Mouse (Mus musculus) stomach, embryonic 16.5 days (tissue): ENCODE measurements around the gene Ip6k1. TPM values are rescaled to one million over a fixed set of nuclear protein-coding genes. Genes with fewer than 3 reads are reported as not detected.

Source experiments
- ATAC-seq: fragments of 200-750 bp; cut with Nextera tagmentation; 2 replicates; pipeline ENCODE4 v1.8.0; 2017; ENCODE audit warnings: moderate number of reproducible peaks, moderate TSS enrichment; ENCODE audit not compliant: insufficient read depth, low FRiP score
- H3K27ac ChIP-seq: fragments of 300-500 bp; sonication (generic); 2 replicates; pipeline ENCODE4 v1.5.1; 2014; ENCODE audit warnings: low read length
- H3K27me3 ChIP-seq: fragments of 300-500 bp; sonication (generic); 2 replicates; pipeline ENCODE4 v1.6.1; 2014; ENCODE audit warnings: low read length, control low read depth, mixed read lengths; ENCODE audit not compliant: control insufficient read depth, insufficient read depth
- H3K36me3 ChIP-seq: fragments of 300-500 bp; sonication (generic); 2 replicates; pipeline ENCODE4 v1.6.1; 2014; ENCODE audit warnings: low read length; ENCODE audit not compliant: control insufficient read depth, insufficient read depth
- H3K4me1 ChIP-seq: fragments of 300-500 bp; sonication (generic); 2 replicates; pipeline ENCODE4 v1.6.1; 2014; ENCODE audit warnings: low read length, control low read depth, mixed read lengths; ENCODE audit not compliant: control insufficient read depth, insufficient read depth
- H3K4me2 ChIP-seq: fragments of 300-500 bp; sonication (generic); 2 replicates; pipeline ENCODE4 v1.6.1; 2014; ENCODE audit warnings: low read depth, low read length, mixed read lengths
- H3K4me3 ChIP-seq: fragments of 300-500 bp; sonication (generic); replicated peaks from 2 replicates; pipeline ENCODE4 v1.5.1; 2014; ENCODE audit warnings: mild to moderate bottlenecking, low read length
- H3K9ac ChIP-seq: fragments of 300-500 bp; sonication (generic); 2 replicates; pipeline ENCODE4 v1.6.1; 2014; ENCODE audit warnings: low read length
- H3K9me3 ChIP-seq: fragments of 300-500 bp; sonication (generic); replicated peaks from 2 replicates; pipeline ENCODE4 v1.6.1; 2016; ENCODE audit warnings: low read length, control low read depth; ENCODE audit not compliant: control insufficient read depth
- WGBS: fragments of 180-500 bp; shearing (Covaris S2); extraction: QIAGEN DNeasy Blood & Tissue Kit; methylation state at CpG from one replicate; pipeline ENCODE4 v1.1.7; 2014; 5-methylcytosine and 5-hydroxymethylcytosine counted together
- polyA plus RNA-seq: library from polyadenylated mRNA; unstranded; fragments of >200 nt; fragmentation: Nextera tagmentation; extraction: Ambion mirVana; gene quantifications from 2 replicates; pipeline ENCODE4 v1.2.1, GENCODE M21; 2015

Gene Ip6k1
- polyA plus RNA-seq, 1 experiment from 2014 or later, result 50.5 TPM

GRCm38 (mm10) chr9:107978815-107979214 lies 23.5 kb upstream of the Ip6k1 start:
- no peak overlapping the region for H3K9ac ChIP-seq
- no peak overlapping the region for H3K4me3 ChIP-seq
- no peak overlapping the region for H3K27ac ChIP-seq
- 86% methylated on average over 12 of the region's 12 CpGs for WGBS
- peaks cover 41% of the 10 kb centered on the region for H3K4me1 ChIP-seq
- no peaks in the 10 kb centered on the region for H3K9me3 ChIP-seq
- no peaks in the 10 kb centered on the region for H3K36me3 ChIP-seq
- no peak overlapping the region for H3K4me2 ChIP-seq
- ATAC-seq, result no peak
- no peaks in the 10 kb centered on the region for H3K27me3 ChIP-seq

GRCm38 (mm10) chr9:107981684-107982605 lies 20.4 kb upstream of the Ip6k1 start:
- peak overlapping the region; percentile 81 for H3K9ac ChIP-seq
- no peaks in the 10 kb centered on the region for H3K27me3 ChIP-seq
- H3K4me2 ChIP-seq, result peak overlapping the region; percentile 81
- peak overlapping the region; percentile 100 for H3K27ac ChIP-seq
- peak overlapping the region; percentile 65 for H3K4me3 ChIP-seq
- H3K4me1 ChIP-seq, result peaks cover 43% of the 10 kb centered on the region
- no peaks in the 10 kb centered on the region for H3K9me3 ChIP-seq
- 26% methylated on average over 7 of the region's 7 CpGs for WGBS
- no peaks in the 10 kb centered on the region for H3K36me3 ChIP-seq
- ATAC-seq, result peak; percentile 22; the same call in 1 of the 2 replicates

GRCm38 (mm10) chr9:107982681-107983346 lies 19.5 kb upstream of the Ip6k1 start, which contains the start of gene Gm20661:
TSS of gene Gm20661 (plus strand) at chr9:107983058.
- Histone ChIP-seq H3K4me2 (peak within 1 kb of the TSS; percentile 81), H3K9me3 (no peaks in the 10 kb centered on the region), H3K9ac (peak within 1 kb of the TSS; percentile 81), H3K36me3 (no peaks in the 10 kb centered on the region), H3K27me3 (no peaks in the 10 kb centered on the region), H3K27ac (peak within 1 kb of the TSS; percentile 100), H3K4me1 (peaks cover 45% of the 10 kb centered on the region), H3K4me3 (peak within 1 kb of the TSS; percentile 65)
- ATAC-seq, result peak; percentile 78
- 20% methylated on average over 14 of the region's 14 CpGs for WGBS

- Histone ChIP-seq H3K27me3 (no peaks in the 10 kb centered on the region), H3K4me1 (peaks cover 45% of the 10 kb centered on the region), H3K4me2 (peak overlapping the region; percentile 81), H3K36me3 (no peaks in the 10 kb centered on the region), H3K9me3 (no peaks in the 10 kb centered on the region), H3K4me3 (peak overlapping the region; percentile 65), H3K9ac (peak overlapping the region; percentile 81), H3K27ac (peak overlapping the region; percentile 100)
- peak; percentile 72 for ATAC-seq
- 13% methylated on average over 4 of the region's 4 CpGs for whole genome bisulfite sequencing
These were observed 18.8 kb upstream of the Ip6k1 start for GRCm38 (mm10) chr9:107983421-107983890.

GRCm38 (mm10) chr9:107984052-107984753 lies 18.1 kb upstream of the Ip6k1 start:
- Histone ChIP-seq H3K9ac (peak overlapping the region; percentile 81), H3K4me2 (peak overlapping the region; percentile 81), H3K36me3 (no peaks in the 10 kb centered on the region), H3K9me3 (no peaks in the 10 kb centered on the region), H3K27me3 (no peaks in the 10 kb centered on the region), H3K4me3 (peak overlapping the region; percentile 65), H3K27ac (peak overlapping the region; percentile 100), H3K4me1 (peaks cover 45% of the 10 kb centered on the region)
- ATAC-seq, result no peak
- 48% methylated on average over 19 of the region's 19 CpGs for WGBS

- no peak for ATAC-seq
- Histone ChIP-seq H3K27me3 (no peaks in the 10 kb centered on the region), H3K36me3 (no peaks in the 10 kb centered on the region), H3K27ac (peak overlapping the region; percentile 100), H3K4me3 (peak overlapping the region; percentile 65), H3K4me1 (peaks cover 45% of the 10 kb centered on the region), H3K9ac (peak overlapping the region; percentile 81), H3K9me3 (no peaks in the 10 kb centered on the region), H3K4me2 (peak overlapping the region; percentile 81)
- 37% methylated on average over 9 of the region's 9 CpGs for WGBS
These were observed 17.6 kb upstream of the Ip6k1 start for GRCm38 (mm10) chr9:107984754-107985055.

GRCm38 (mm10) chr9:107985131-107986119 lies 16.9 kb upstream of the Ip6k1 start, which contains the start of gene Inka1:
TSS of gene Inka1 (minus strand) at chr9:107985879.
- H3K9me3 ChIP-seq, result no peaks in the 10 kb centered on the region
- peak within 1 kb of the TSS; percentile 81 for H3K4me2 ChIP-seq
- H3K27ac ChIP-seq, result peak within 1 kb of the TSS; percentile 100
- peak within 1 kb of the TSS; percentile 65 for H3K4me3 ChIP-seq
- no peaks in the 10 kb centered on the region for H3K27me3 ChIP-seq
- peak within 1 kb of the TSS; percentile 81 for H3K9ac ChIP-seq
- H3K4me1 ChIP-seq, result peaks cover 45% of the 10 kb centered on the region
- ATAC-seq, result peak; percentile 70
- H3K36me3 ChIP-seq, result no peaks in the 10 kb centered on the region
- under 1% methylated on average over 58 of the region's 58 CpGs for WGBS

GRCm38 (mm10) chr9:107986376-107986775 lies 15.9 kb upstream of the Ip6k1 start:
- peak overlapping the region; percentile 81; the same call in 1 of the 2 replicates for H3K9ac ChIP-seq
- 2% methylated on average over 18 of the region's 18 CpGs for WGBS
- H3K9me3 ChIP-seq, result no peaks in the 10 kb centered on the region
- no peaks in the 10 kb centered on the region for H3K27me3 ChIP-seq
- H3K36me3 ChIP-seq, result no peaks in the 10 kb centered on the region
- peak; percentile 22 for ATAC-seq
- peak overlapping the region; percentile 81 for H3K4me2 ChIP-seq
- H3K4me3 ChIP-seq, result peak overlapping the region; percentile 65
- H3K27ac ChIP-seq, result peak overlapping the region; percentile 100
- peaks cover 36% of the 10 kb centered on the region for H3K4me1 ChIP-seq
